Mouse (Mus musculus) brain, embryonic 18.5 days (tissue): ENCODE data around the gene Gnaz.

ENCODE experiments used
- DNase-seq: peaks from one replicate; pipeline ENCODE4 v3.0.0-alpha.2; 2012; ENCODE audit warnings: low read depth, low spot score

Gene Gnaz

DNA sequence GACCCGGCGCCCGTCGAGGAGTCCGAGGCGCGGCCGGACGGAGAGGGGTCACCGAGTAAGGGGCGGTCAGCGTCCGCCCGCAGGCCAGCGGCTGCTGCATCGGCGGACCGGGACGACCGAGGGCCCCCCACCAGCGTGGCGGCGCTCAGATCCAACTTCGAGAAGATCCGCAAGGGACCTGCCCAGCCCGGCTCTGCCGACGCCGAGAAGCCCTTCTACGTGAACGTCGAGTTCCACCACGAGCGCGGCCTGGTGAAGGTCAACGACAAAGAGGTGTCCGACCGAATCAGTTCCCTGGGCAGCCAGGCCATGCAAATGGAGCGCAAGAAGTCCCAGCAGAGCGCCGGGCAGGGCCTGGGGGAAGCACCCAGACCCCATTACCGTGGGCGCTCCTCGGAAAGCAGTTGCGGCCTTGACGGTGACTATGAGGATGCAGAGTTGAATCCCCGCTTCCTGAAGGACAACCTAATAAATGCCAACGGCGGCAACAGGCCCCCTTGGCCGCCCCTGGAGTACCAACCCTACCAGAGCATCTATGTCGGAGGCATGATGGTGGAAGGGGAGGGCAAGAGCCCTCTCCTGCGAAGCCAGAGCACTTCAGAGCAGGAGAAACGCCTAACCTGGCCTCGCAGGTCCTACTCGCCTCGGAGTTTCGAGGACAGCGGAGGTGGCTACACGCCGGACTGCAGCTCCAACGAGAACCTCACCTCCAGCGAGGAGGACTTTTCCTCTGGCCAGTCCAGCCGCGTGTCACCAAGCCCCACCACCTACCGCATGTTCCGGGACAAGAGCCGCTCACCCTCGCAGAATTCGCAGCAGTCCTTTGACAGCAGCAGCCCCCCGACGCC, 94.6 kb downstream of the Gnaz start:
- DNase-seq = no peak

DNA sequence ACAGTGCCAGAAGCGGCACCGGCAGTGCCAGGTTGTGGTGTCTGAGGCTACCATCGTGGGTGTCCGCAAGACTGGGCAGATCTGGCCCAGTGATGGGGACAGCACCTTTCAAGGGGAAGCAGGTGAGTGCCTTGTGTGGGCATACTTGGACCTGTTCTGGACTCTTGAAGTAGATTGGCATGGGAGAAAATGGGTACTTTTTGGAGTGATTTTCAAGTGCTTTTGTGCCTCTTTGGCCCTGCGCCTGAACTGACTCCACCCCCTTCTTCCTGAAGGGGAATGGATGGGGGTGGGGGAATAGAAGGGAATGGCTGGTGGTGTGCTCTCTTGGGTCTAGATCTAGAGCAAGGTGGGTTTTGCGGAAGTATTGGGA, 95.2 kb downstream of the Gnaz start:
- no peak for DNase-seq

DNA sequence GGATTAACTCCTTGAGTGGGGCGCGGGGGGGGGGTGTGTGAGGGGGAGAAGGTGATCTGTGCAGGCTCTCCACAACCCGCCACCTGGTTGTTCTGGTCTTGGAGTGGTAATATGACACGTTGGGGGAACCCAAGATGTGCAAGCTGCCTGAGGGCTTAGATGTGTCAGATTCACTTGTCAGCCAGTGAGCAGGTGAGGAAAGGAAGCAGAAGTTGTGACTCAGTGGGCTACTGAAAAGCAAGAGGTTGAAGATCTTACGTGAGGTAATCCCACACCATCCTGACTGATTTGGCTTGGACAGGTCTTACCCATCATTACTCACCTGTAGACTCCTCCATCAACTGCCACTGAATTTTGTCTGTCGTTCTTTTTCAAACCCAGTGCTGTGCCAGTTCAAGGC, 95.6 kb downstream of the Gnaz start:
- DNase-seq = no peak

DNA sequence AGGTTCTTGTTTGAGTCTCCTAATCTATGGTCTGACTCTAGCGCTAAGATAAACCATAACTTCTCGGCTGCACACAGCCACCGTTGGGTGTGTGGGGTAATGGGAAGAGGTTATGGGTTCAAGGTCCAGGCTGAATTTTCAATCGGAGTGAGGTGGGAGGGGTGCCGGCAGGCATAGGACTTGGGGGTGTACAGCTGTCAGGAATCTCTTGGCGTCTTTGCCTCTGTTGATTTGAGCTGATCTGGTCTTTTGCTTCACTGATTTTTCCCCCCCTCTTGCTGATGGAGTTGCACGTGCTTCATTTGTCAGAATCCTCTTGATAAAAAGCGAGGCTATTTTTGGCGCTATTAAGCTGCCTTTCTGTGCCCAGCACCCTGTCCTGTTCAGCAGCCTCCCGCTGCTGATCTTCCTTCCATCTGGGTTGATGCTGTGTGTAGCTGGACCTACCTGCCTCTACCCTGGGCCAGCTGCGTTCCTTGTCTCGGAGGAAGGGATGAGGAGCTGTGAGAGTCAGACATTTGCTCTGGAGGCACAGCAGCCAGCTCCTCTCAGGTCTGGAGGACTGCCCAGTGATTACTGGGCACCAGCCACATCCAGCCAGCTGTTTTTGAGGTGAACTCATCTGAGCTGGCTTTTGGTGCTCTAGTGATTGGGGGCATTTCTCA, 96.5 kb downstream of the Gnaz start:
- DNase-seq = no peak

DNA sequence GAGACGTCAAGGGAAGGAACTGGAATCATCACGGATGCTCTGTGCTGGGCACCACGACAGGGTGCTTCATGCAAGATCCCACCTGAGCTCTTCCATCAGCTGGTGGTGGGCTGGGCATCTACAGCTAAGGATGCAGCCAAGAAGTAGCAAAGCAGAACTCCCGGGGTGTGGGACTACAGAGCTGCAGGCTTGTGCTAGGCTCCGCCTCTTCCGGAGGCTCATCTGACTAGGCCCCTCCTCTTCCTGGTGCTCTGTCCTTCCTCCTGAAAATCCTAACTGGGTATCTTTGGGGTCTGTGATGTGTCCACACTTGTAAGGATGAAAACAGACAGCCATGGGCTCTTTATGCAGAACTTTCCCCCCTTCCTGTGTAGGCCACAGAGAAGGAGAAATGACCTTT, 98.7 kb downstream of the Gnaz start:
- no peak for DNase-seq
